Comparison of ENCODE assay signal across 12 mouse cellular contexts in the genomic region with DNA sequence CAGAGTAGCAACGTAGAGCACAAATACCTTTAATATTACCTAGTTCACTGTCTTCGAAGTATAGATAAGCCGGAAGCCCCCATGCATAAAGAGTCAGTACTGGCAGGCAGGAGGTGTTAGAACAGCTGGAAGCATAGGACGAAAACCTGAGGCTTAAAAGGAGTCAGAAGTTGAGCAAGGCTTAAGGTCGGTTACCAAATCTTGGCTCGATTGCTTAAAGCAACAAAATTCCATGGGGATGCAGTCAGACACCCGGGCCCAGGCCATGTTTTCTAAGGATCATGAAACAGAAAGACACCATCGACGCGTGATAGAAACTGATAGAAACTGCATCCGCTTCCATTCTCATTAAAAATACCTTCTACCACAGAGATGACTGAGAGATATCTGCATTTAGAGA. TPM values are rescaled to one million over a fixed set of nuclear protein-coding genes. Genes with fewer than 3 reads are reported as not detected.
DNase-seq lines count a peak whose midpoint lies in the region; ATAC-seq and TF ChIP-seq lines count a peak whose summit lies in the region.
"Had no signal": no experiment of that assay in that cellular context is flagged by ENCODE, and none has a peak within 500 bp of the region (broad histone marks: within the 10 kb centered on the region; RNA-seq: fewer than 3 reads in every experiment).

No protein-coding gene starts in this region.

- no peaks in the 10 kb centered on the region for H3K36me3 ChIP-seq in limb, embryonic 12.5 days
- no peaks in the 10 kb centered on the region for H3K36me3 ChIP-seq in limb, embryonic 10.5 days
- H3K36me3 ChIP-seq in intestine, postnatal 0 days (ENCODE audit: control insufficient read depth, insufficient read depth) = no peaks in the 10 kb centered on the region
- no peaks in the 10 kb centered on the region for H3K36me3 ChIP-seq in stomach, embryonic 16.5 days (ENCODE audit: control insufficient read depth, insufficient read depth, low read length)
- H3K36me3 ChIP-seq: forebrain, embryonic 15.5 days; neural tube, embryonic 13.5 days had no signal

- DNase-seq in adrenal gland, adult 2 months = peak; percentile 55
- DNase-seq in adrenal gland, postnatal 4 days (ENCODE audit: low spot score in 2 of 2) = no peak
- DNase-seq in limb, embryonic 10.5 days (ENCODE audit: low spot score) = no peak
- no peak for DNase-seq in thymus, postnatal 25 days
- DNase-seq: right cerebral cortex, postnatal 4 days had no signal

- no peak for TF ChIP-seq CTCF in intestine, postnatal 0 days (IDR thresholded peaks at IDR 0.05; ENCODE audit: low read depth)

- H3K9me3 ChIP-seq in limb, embryonic 12.5 days = no peaks in the 10 kb centered on the region
- no peaks in the 10 kb centered on the region for H3K9me3 ChIP-seq in limb, embryonic 10.5 days (replicated peaks)
- H3K9me3 ChIP-seq in intestine, postnatal 0 days (ENCODE audit: control insufficient read depth) = no peaks in the 10 kb centered on the region
- H3K9me3 ChIP-seq in stomach, embryonic 16.5 days (replicated peaks; ENCODE audit: control insufficient read depth, low read length) = no peaks in the 10 kb centered on the region
- H3K9me3 ChIP-seq: forebrain, embryonic 15.5 days; neural tube, embryonic 13.5 days had no signal

- H3K27ac ChIP-seq in limb, embryonic 12.5 days = no peak overlapping the region
- no peak overlapping the region for H3K27ac ChIP-seq in limb, embryonic 10.5 days
- peak overlapping the region; percentile 92 for H3K27ac ChIP-seq in intestine, postnatal 0 days (ENCODE audit: low read depth, low read length)
- peak overlapping the region; percentile 65 for H3K27ac ChIP-seq in stomach, embryonic 16.5 days (ENCODE audit: low read length)
- H3K27ac ChIP-seq: forebrain, embryonic 15.5 days; neural tube, embryonic 13.5 days had no signal

- H3K27me3 ChIP-seq in limb, embryonic 12.5 days = no peaks in the 10 kb centered on the region
- no peaks in the 10 kb centered on the region for H3K27me3 ChIP-seq in limb, embryonic 10.5 days (ENCODE audit: low read depth, poor library complexity, severe bottlenecking)
- H3K27me3 ChIP-seq in intestine, postnatal 0 days (replicated peaks; ENCODE audit: control insufficient read depth, insufficient read depth, low read length) = no peaks in the 10 kb centered on the region
- no peaks in the 10 kb centered on the region for H3K27me3 ChIP-seq in stomach, embryonic 16.5 days (ENCODE audit: control insufficient read depth, insufficient read depth, low read length)
- H3K27me3 ChIP-seq: forebrain, embryonic 15.5 days; neural tube, embryonic 13.5 days had no signal

- no peak overlapping the region for H3K4me3 ChIP-seq in limb, embryonic 12.5 days (replicated peaks)
- no peak overlapping the region for H3K4me3 ChIP-seq in limb, embryonic 10.5 days
- no peak overlapping the region for H3K4me3 ChIP-seq in intestine, postnatal 0 days (ENCODE audit: low read depth, low read length)
- no peak overlapping the region for H3K4me3 ChIP-seq in stomach, embryonic 16.5 days (replicated peaks; ENCODE audit: low read length)

- 0 out of 2 replicates have a peak, but pooled peaks have one; percentile 2 for ATAC-seq in limb, embryonic 12.5 days (ENCODE audit: insufficient number of reproducible peaks, insufficient read depth, low FRiP score, low TSS enrichment, low read depth)
- no peak for ATAC-seq in intestine, postnatal 0 days
- no peak for ATAC-seq in stomach, embryonic 16.5 days (ENCODE audit: insufficient read depth, low FRiP score)
- no peak for ATAC-seq in granulocyte monocyte progenitor cell, adult 5-6 weeks (replicated peaks; ENCODE audit: poor library complexity, severe bottlenecking)
- ATAC-seq: forebrain, embryonic 15.5 days had no signal

- H3K9ac ChIP-seq in limb, embryonic 12.5 days (replicated peaks) = no peak overlapping the region
- no peak overlapping the region for H3K9ac ChIP-seq in intestine, postnatal 0 days (ENCODE audit: low read depth, low read length)
- no peak overlapping the region for H3K9ac ChIP-seq in stomach, embryonic 16.5 days (ENCODE audit: low read length)
- H3K9ac ChIP-seq: forebrain, embryonic 15.5 days had no signal

- peaks cover 21% of the 10 kb centered on the region for H3K4me1 ChIP-seq in limb, embryonic 12.5 days (replicated peaks)
- peaks cover 19% of the 10 kb centered on the region for H3K4me1 ChIP-seq in limb, embryonic 10.5 days
- H3K4me1 ChIP-seq in intestine, postnatal 0 days (replicated peaks; ENCODE audit: control insufficient read depth, insufficient read depth, low read length) = 0 out of 2 replicates have a peak, but pooled peaks cover 5% of the 10 kb centered on the region
- peaks cover 12% of the 10 kb centered on the region for H3K4me1 ChIP-seq in stomach, embryonic 16.5 days (ENCODE audit: control insufficient read depth, insufficient read depth, low read length)

- 39% methylated on average over 11 of the region's 11 CpGs for WGBS in limb, embryonic 12.5 days
- 43% methylated on average over 11 of the region's 11 CpGs for WGBS in limb, embryonic 10.5 days
- 38% methylated on average over 11 of the region's 11 CpGs for WGBS in intestine, postnatal 0 days
- 38% methylated on average over 11 of the region's 11 CpGs for WGBS in stomach, embryonic 16.5 days

- H3K4me2 ChIP-seq in limb, embryonic 12.5 days = peak overlapping the region; percentile 67
- H3K4me2 ChIP-seq in intestine, postnatal 0 days (replicated peaks; ENCODE audit: low read depth) = no peak overlapping the region
- no peak overlapping the region for H3K4me2 ChIP-seq in stomach, embryonic 16.5 days (ENCODE audit: low read depth, low read length)

RNA-seq across cellular contexts. Expression of a gene that starts 35.5 kb away (rescaled TPM):
- 10 to 100 TPM; 13.1 to 23.8 TPM for total RNA-seq in adrenal gland, adult 2 months (2021)
- 11.0 and 26.1 TPM in 2 replicates for polyA plus RNA-seq in adrenal gland, adult 2 months (2012; rRNA removed)
- total RNA-seq in adrenal gland, postnatal 4 days (2021) = 10 to 100 TPM; 16.8 to 18.4 TPM
- 37.8 and 39.0 TPM in 2 replicates for polyA plus RNA-seq in limb, embryonic 12.5 days (2016; fragmentation: Nextera tagmentation; extraction: Ambion mirVana)
- 19.6 and 29.4 TPM in 2 replicates for polyA plus RNA-seq in limb, embryonic 10.5 days (2016; fragmentation: Nextera tagmentation; extraction: Ambion mirVana)
- polyA plus RNA-seq in intestine, postnatal 0 days (2015; fragmentation: Nextera tagmentation; extraction: Ambion mirVana) = 55.9 and 56.0 TPM in 2 replicates
- polyA plus RNA-seq in stomach, embryonic 16.5 days (2015; fragmentation: Nextera tagmentation; extraction: Ambion mirVana) = 67.1 and 76.9 TPM in 2 replicates
- total RNA-seq in granulocyte monocyte progenitor cell, adult 5-6 weeks (2014; fragmentation: Nextera tagmentation) = 0.41 and 4.8 TPM in 2 replicates
- total RNA-seq in granulocyte monocyte progenitor cell, adult 5-6 weeks (2017) = 0.98 and 1.2 TPM in 2 replicates
- total RNA-seq: MEL had no signal

Comparison
In these comparisons a context has a peak if more than half of its experiments do, and no peak if none do; other contexts are left out.
1. H3K27ac ChIP-seq: peak in intestine, postnatal 0 days (single experiment) and stomach, embryonic 16.5 days (single experiment); none in limb, embryonic 12.5 days (single experiment) and limb, embryonic 10.5 days (single experiment).